In the genomic region with DNA sequence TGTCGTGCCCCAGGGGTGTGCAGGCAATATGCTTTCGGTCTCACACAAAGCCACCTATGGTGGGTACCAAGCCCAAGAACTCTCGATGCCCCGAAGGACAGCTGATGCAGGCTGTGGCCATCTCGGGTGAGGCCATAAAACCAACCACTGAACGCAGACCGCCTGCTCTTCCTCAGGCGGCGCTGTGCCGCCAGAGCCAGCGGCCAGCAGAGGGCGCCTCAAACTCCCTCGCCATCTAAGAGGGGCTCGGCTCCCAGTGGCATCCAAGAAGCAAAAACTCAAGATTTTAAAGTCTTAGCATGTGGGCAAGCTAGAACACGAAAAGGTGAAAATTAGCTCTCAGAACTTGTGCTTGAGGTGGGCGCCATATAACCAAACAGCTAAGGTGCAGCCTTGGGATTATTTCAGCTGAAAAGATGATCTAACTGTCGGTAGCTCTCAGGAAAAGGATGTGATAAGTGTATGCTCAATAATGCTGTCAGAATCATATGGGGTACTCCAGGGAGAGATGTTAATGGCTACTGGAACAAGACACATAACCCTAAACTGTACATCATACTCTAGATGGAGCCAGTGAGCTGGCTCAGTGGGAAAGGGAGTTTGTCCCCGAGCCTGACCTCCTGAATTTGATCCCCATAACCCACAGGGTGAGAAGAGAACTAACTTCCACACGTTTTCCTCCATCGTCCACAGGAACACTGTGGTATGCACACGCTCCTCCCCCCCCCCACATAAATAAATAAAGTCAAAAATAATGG, we compare ENCODE assay signal across 8 mouse cellular contexts. TPM values are rescaled to one million over a fixed set of nuclear protein-coding genes. Genes with fewer than 3 reads are reported as not detected.
A peak's percentile ranks its signal among the peaks of the same experiment; 100 is the strongest.
DNase-seq lines count a peak whose midpoint lies in the region; ATAC-seq and TF ChIP-seq lines count a peak whose summit lies in the region.

No protein-coding gene starts in this region.

- TF ChIP-seq POLR2A in bone marrow macrophage, adult 2 months (IDR thresholded peaks at IDR 0.05; ENCODE audit: borderline replicate concordance, low read depth, low read length): no peak

- H3K9me3 ChIP-seq in midbrain, embryonic 10.5 days (replicated peaks): no peaks in the 10 kb centered on the region
- H3K9me3 ChIP-seq in midbrain, embryonic 15.5 days: no peaks in the 10 kb centered on the region
- H3K9me3 ChIP-seq in embryonic facial prominence, embryonic 15.5 days (replicated peaks): no peaks in the 10 kb centered on the region
- no peaks in the 10 kb centered on the region for H3K9me3 ChIP-seq in hindbrain, embryonic 11.5 days (ENCODE audit: control insufficient read depth, low read length)
- no peaks in the 10 kb centered on the region for H3K9me3 ChIP-seq in limb, embryonic 11.5 days (ENCODE audit: control insufficient read depth, low read length)
- no peaks in the 10 kb centered on the region for H3K9me3 ChIP-seq in midbrain, embryonic 14.5 days (ENCODE audit: control insufficient read depth, low read length)

- ATAC-seq in midbrain, embryonic 15.5 days (replicated peaks): no peak
- peak; percentile 74; the same call in 1 of the 2 replicates for ATAC-seq in embryonic facial prominence, embryonic 15.5 days (ENCODE audit: insufficient number of reproducible peaks, low FRiP score, low TSS enrichment, low read depth)
- no peak for ATAC-seq in hindbrain, embryonic 11.5 days (ENCODE audit: low FRiP score)
- ATAC-seq in limb, embryonic 11.5 days (ENCODE audit: insufficient number of reproducible peaks, low FRiP score, low TSS enrichment, low read depth): no peak
- no peak; the same call in 1 of the 2 replicates for ATAC-seq in midbrain, embryonic 14.5 days (ENCODE audit: low FRiP score, low TSS enrichment)

- H3K4me1 ChIP-seq in midbrain, embryonic 10.5 days: peaks cover 41% of the 10 kb centered on the region
- H3K4me1 ChIP-seq in midbrain, embryonic 15.5 days: peaks cover 23% of the 10 kb centered on the region
- H3K4me1 ChIP-seq in bone marrow macrophage, adult 2 months (ENCODE audit: control insufficient read depth, insufficient read depth, low read length): peaks cover 5% of the 10 kb centered on the region; the same call in 1 of the 2 replicates
- H3K4me1 ChIP-seq in embryonic facial prominence, embryonic 15.5 days: peaks cover 24% of the 10 kb centered on the region
- H3K4me1 ChIP-seq in hindbrain, embryonic 11.5 days (replicated peaks; ENCODE audit: control insufficient read depth, insufficient read depth, low read length): peaks cover 4% of the 10 kb centered on the region; the same call in 1 of the 2 replicates
- 0 out of 2 replicates have a peak, but pooled peaks cover 2% of the 10 kb centered on the region for H3K4me1 ChIP-seq in limb, embryonic 11.5 days (ENCODE audit: control insufficient read depth, insufficient read depth, low read length)
- peaks cover 13% of the 10 kb centered on the region for H3K4me1 ChIP-seq in midbrain, embryonic 14.5 days (ENCODE audit: control insufficient read depth, insufficient read depth, low read length)

- 14% methylated on average over 21 of the region's 21 CpGs for WGBS in midbrain, embryonic 10.5 days
- WGBS in midbrain, embryonic 15.5 days: 14% methylated on average over 21 of the region's 21 CpGs
- WGBS in embryonic facial prominence, embryonic 15.5 days: 13% methylated on average over 21 of the region's 21 CpGs
- 12% methylated on average over 21 of the region's 21 CpGs for WGBS in hindbrain, embryonic 11.5 days
- 12% methylated on average over 21 of the region's 21 CpGs for WGBS in limb, embryonic 11.5 days
- 14% methylated on average over 21 of the region's 21 CpGs for WGBS in midbrain, embryonic 14.5 days

- H3K9ac ChIP-seq in midbrain, embryonic 15.5 days: no peak overlapping the region
- no peak overlapping the region for H3K9ac ChIP-seq in embryonic facial prominence, embryonic 15.5 days
- H3K9ac ChIP-seq in hindbrain, embryonic 11.5 days (ENCODE audit: low read depth, low read length): no peak overlapping the region
- peak overlapping the region; percentile 7; the same call in 1 of the 2 replicates for H3K9ac ChIP-seq in limb, embryonic 11.5 days (ENCODE audit: low read length)
- H3K9ac ChIP-seq in midbrain, embryonic 14.5 days (replicated peaks; ENCODE audit: low read length): no peak overlapping the region

- H3K27me3 ChIP-seq in midbrain, embryonic 10.5 days (ENCODE audit: low read depth, poor library complexity, severe bottlenecking): peaks cover 44% of the 10 kb centered on the region
- no peaks in the 10 kb centered on the region for H3K27me3 ChIP-seq in midbrain, embryonic 15.5 days (replicated peaks)
- H3K27me3 ChIP-seq in embryonic facial prominence, embryonic 15.5 days: peaks cover 10% of the 10 kb centered on the region
- no peaks in the 10 kb centered on the region for H3K27me3 ChIP-seq in hindbrain, embryonic 11.5 days (ENCODE audit: control insufficient read depth, insufficient read depth, low read length)
- peaks cover 14% of the 10 kb centered on the region for H3K27me3 ChIP-seq in limb, embryonic 11.5 days (ENCODE audit: control insufficient read depth, insufficient read depth, low read length)
- H3K27me3 ChIP-seq in midbrain, embryonic 14.5 days (ENCODE audit: control insufficient read depth, insufficient read depth, low read length): no peaks in the 10 kb centered on the region

- H3K4me2 ChIP-seq in midbrain, embryonic 15.5 days: no peak overlapping the region
- H3K4me2 ChIP-seq in embryonic facial prominence, embryonic 15.5 days (replicated peaks): peak overlapping the region; percentile 26
- no peak overlapping the region for H3K4me2 ChIP-seq in hindbrain, embryonic 11.5 days (replicated peaks; ENCODE audit: low read depth, low read length)
- H3K4me2 ChIP-seq in limb, embryonic 11.5 days (ENCODE audit: low read depth, severe bottlenecking): peak overlapping the region; percentile 15; the same call in 1 of the 2 replicates
- H3K4me2 ChIP-seq in midbrain, embryonic 14.5 days (ENCODE audit: low read length): peak overlapping the region; percentile 22; the same call in 1 of the 2 replicates

- H3K27ac ChIP-seq in midbrain, embryonic 10.5 days (replicated peaks): no peak overlapping the region
- no peak overlapping the region for H3K27ac ChIP-seq in midbrain, embryonic 15.5 days
- H3K27ac ChIP-seq in bone marrow macrophage, adult 2 months (ENCODE audit: insufficient read depth, low read depth, low read length): no peak overlapping the region
- no peak overlapping the region for H3K27ac ChIP-seq in embryonic facial prominence, embryonic 15.5 days (replicated peaks)
- no peak overlapping the region for H3K27ac ChIP-seq in hindbrain, embryonic 11.5 days (ENCODE audit: low read depth, low read length)
- H3K27ac ChIP-seq in limb, embryonic 11.5 days (replicated peaks; ENCODE audit: low read depth, low read length): no peak overlapping the region
- no peak overlapping the region for H3K27ac ChIP-seq in midbrain, embryonic 14.5 days (replicated peaks; ENCODE audit: low read depth, low read length)

- H3K36me3 ChIP-seq in midbrain, embryonic 10.5 days: no peaks in the 10 kb centered on the region
- H3K36me3 ChIP-seq in midbrain, embryonic 15.5 days (replicated peaks): no peaks in the 10 kb centered on the region
- H3K36me3 ChIP-seq in embryonic facial prominence, embryonic 15.5 days: no peaks in the 10 kb centered on the region
- no peaks in the 10 kb centered on the region for H3K36me3 ChIP-seq in hindbrain, embryonic 11.5 days (ENCODE audit: control insufficient read depth, insufficient read depth, low read length)
- no peaks in the 10 kb centered on the region for H3K36me3 ChIP-seq in limb, embryonic 11.5 days (ENCODE audit: control insufficient read depth, insufficient read depth, low read length)
- no peaks in the 10 kb centered on the region for H3K36me3 ChIP-seq in midbrain, embryonic 14.5 days (ENCODE audit: control insufficient read depth, insufficient read depth, low read length)

- peak; percentile 80 for DNase-seq in midbrain, embryonic 10.5 days (ENCODE audit: low spot score)
- peak; percentile 88 for DNase-seq in hindbrain, embryonic 11.5 days (ENCODE audit: low spot score)
- peak; percentile 82 for DNase-seq in limb, embryonic 11.5 days (ENCODE audit: low spot score)
- peak; percentile 87 for DNase-seq in midbrain, embryonic 14.5 days
- peak; percentile 56 for DNase-seq in testis, postnatal 14 days (ENCODE audit: low spot score)

- TF ChIP-seq CTCF in bone marrow macrophage, adult 2 months (IDR thresholded peaks at IDR 0.05; ENCODE audit: low read depth, low read length): peak; percentile 93

- H3K4me3 ChIP-seq in midbrain, embryonic 10.5 days: peak overlapping the region; percentile 2; the same call in 1 of the 2 replicates
- H3K4me3 ChIP-seq in midbrain, embryonic 15.5 days: no peak overlapping the region; the same call in 1 of the 2 replicates
- no peak overlapping the region for H3K4me3 ChIP-seq in bone marrow macrophage, adult 2 months (ENCODE audit: insufficient read depth, low read length)
- peak overlapping the region; percentile 8; the same call in 1 of the 2 replicates for H3K4me3 ChIP-seq in embryonic facial prominence, embryonic 15.5 days (replicated peaks)
- no peak overlapping the region for H3K4me3 ChIP-seq in hindbrain, embryonic 11.5 days (ENCODE audit: low read depth, low read length)
- H3K4me3 ChIP-seq in limb, embryonic 11.5 days (ENCODE audit: low read depth, low read length): no peak overlapping the region
- no peak overlapping the region for H3K4me3 ChIP-seq in midbrain, embryonic 14.5 days (replicated peaks; ENCODE audit: low read depth, low read length)

RNA-seq across cellular contexts. Expression of a gene that starts 4.0 kb away (rescaled TPM):
- polyA plus RNA-seq in midbrain, embryonic 10.5 days (2016; fragmentation: Nextera tagmentation; extraction: Ambion mirVana): 6.0 and 7.2 TPM in 2 replicates
- 8.5 and 10.9 TPM in 2 replicates for polyA plus RNA-seq in midbrain, embryonic 15.5 days (2015; fragmentation: Nextera tagmentation; extraction: Ambion mirVana)
- polyA plus RNA-seq in bone marrow macrophage, adult 2 months (2012; ENCODE audit: insufficient read depth, insufficient read length, missing spikeins): not detected in 2 replicates
- polyA plus RNA-seq in embryonic facial prominence, embryonic 15.5 days (2015; fragmentation: Nextera tagmentation; extraction: Ambion mirVana): 0.27 and 0.55 TPM in 2 replicates
- 7.0 and 7.6 TPM in 2 replicates for polyA plus RNA-seq in hindbrain, embryonic 11.5 days (2014; fragmentation: Nextera tagmentation; extraction: Ambion mirVana)
- polyA plus RNA-seq in limb, embryonic 11.5 days (2014; fragmentation: Nextera tagmentation; extraction: Ambion mirVana): 1.2 and 1.7 TPM in 2 replicates
- polyA plus RNA-seq in midbrain, embryonic 14.5 days (2014; fragmentation: Nextera tagmentation; extraction: Ambion mirVana): 8.4 and 10.8 TPM in 2 replicates

RNA-seq across cellular contexts. Expression of a gene that starts 23.5 kb away (rescaled TPM):
- polyA plus RNA-seq in midbrain, embryonic 10.5 days (2016; fragmentation: Nextera tagmentation; extraction: Ambion mirVana): 19.9 and 23.1 TPM in 2 replicates
- polyA plus RNA-seq in midbrain, embryonic 15.5 days (2015; fragmentation: Nextera tagmentation; extraction: Ambion mirVana): 10.1 and 10.3 TPM in 2 replicates
- 0.27 and 0.36 TPM in 2 replicates for polyA plus RNA-seq in bone marrow macrophage, adult 2 months (2012; ENCODE audit: insufficient read depth, insufficient read length, missing spikeins)
- polyA plus RNA-seq in embryonic facial prominence, embryonic 15.5 days (2015; fragmentation: Nextera tagmentation; extraction: Ambion mirVana): 6.8 and 7.0 TPM in 2 replicates
- 19.6 and 21.2 TPM in 2 replicates for polyA plus RNA-seq in hindbrain, embryonic 11.5 days (2014; fragmentation: Nextera tagmentation; extraction: Ambion mirVana)
- polyA plus RNA-seq in limb, embryonic 11.5 days (2014; fragmentation: Nextera tagmentation; extraction: Ambion mirVana): 19.5 and 21.3 TPM in 2 replicates
- 11.7 and 15.7 TPM in 2 replicates for polyA plus RNA-seq in midbrain, embryonic 14.5 days (2014; fragmentation: Nextera tagmentation; extraction: Ambion mirVana)

RNA-seq across cellular contexts. Expression of a gene that starts 35.7 kb away (rescaled TPM):
- 0.06 and 0.07 TPM in 2 replicates for polyA plus RNA-seq in midbrain, embryonic 10.5 days (2016; fragmentation: Nextera tagmentation; extraction: Ambion mirVana)
- polyA plus RNA-seq in midbrain, embryonic 15.5 days (2015; fragmentation: Nextera tagmentation; extraction: Ambion mirVana): not detected in 2 replicates
- polyA plus RNA-seq in bone marrow macrophage, adult 2 months (2012; ENCODE audit: insufficient read depth, insufficient read length, missing spikeins): not detected in 2 replicates
- polyA plus RNA-seq in embryonic facial prominence, embryonic 15.5 days (2015; fragmentation: Nextera tagmentation; extraction: Ambion mirVana): 0.88 and 0.93 TPM in 2 replicates
- 0.06 TPM in 1 of 2 replicates, not detected in the other for polyA plus RNA-seq in hindbrain, embryonic 11.5 days (2014; fragmentation: Nextera tagmentation; extraction: Ambion mirVana)
- polyA plus RNA-seq in limb, embryonic 11.5 days (2014; fragmentation: Nextera tagmentation; extraction: Ambion mirVana): 0.04 TPM in 1 of 2 replicates, not detected in the other
- 0.08 TPM in 1 of 2 replicates, not detected in the other for polyA plus RNA-seq in midbrain, embryonic 14.5 days (2014; fragmentation: Nextera tagmentation; extraction: Ambion mirVana)

RNA-seq across cellular contexts. Expression of a gene that starts 38.2 kb away (rescaled TPM):
- 81.7 and 90.0 TPM in 2 replicates for polyA plus RNA-seq in midbrain, embryonic 10.5 days (2016; fragmentation: Nextera tagmentation; extraction: Ambion mirVana)
- polyA plus RNA-seq in midbrain, embryonic 15.5 days (2015; fragmentation: Nextera tagmentation; extraction: Ambion mirVana): 111 and 115 TPM in 2 replicates
- polyA plus RNA-seq in bone marrow macrophage, adult 2 months (2012; ENCODE audit: insufficient read depth, insufficient read length, missing spikeins): 54.6 and 61.0 TPM in 2 replicates
- 86.4 and 91.3 TPM in 2 replicates for polyA plus RNA-seq in embryonic facial prominence, embryonic 15.5 days (2015; fragmentation: Nextera tagmentation; extraction: Ambion mirVana)
- polyA plus RNA-seq in hindbrain, embryonic 11.5 days (2014; fragmentation: Nextera tagmentation; extraction: Ambion mirVana): 76.7 and 78.5 TPM in 2 replicates
- polyA plus RNA-seq in limb, embryonic 11.5 days (2014; fragmentation: Nextera tagmentation; extraction: Ambion mirVana): 85.4 and 86.0 TPM in 2 replicates
- polyA plus RNA-seq in midbrain, embryonic 14.5 days (2014; fragmentation: Nextera tagmentation; extraction: Ambion mirVana): 92.3 and 109 TPM in 2 replicates

Comparison
In these comparisons a context has a peak if more than half of its experiments do, and no peak if none do; other contexts are left out.
1. H3K4me3 ChIP-seq: peak in midbrain, embryonic 10.5 days (single experiment) and embryonic facial prominence, embryonic 15.5 days (single experiment); none in midbrain, embryonic 15.5 days (single experiment), bone marrow macrophage, adult 2 months (single experiment), hindbrain, embryonic 11.5 days (single experiment), limb, embryonic 11.5 days (single experiment) and midbrain, embryonic 14.5 days (single experiment).
2. H3K4me2 ChIP-seq: peak in embryonic facial prominence, embryonic 15.5 days (single experiment), limb, embryonic 11.5 days (single experiment) and midbrain, embryonic 14.5 days (single experiment); none in midbrain, embryonic 15.5 days (single experiment) and hindbrain, embryonic 11.5 days (single experiment).
3. Peak in every context shown above with its lines, with median percentiles within 50 percentile points of each other: DNase-seq.